Mouse (Mus musculus) ES-E14 (cell line): ENCODE data around the gene Gipc2.

ENCODE experiments used
- HCFC1 ChIP-seq: IDR thresholded peaks from 2 replicates; pipeline ENCODE4 v1.6.1; 2012; ENCODE audit warnings: low read length, inconsistent platforms, borderline replicate concordance; ENCODE audit not compliant: insufficient read depth
- ZNF384 ChIP-seq: IDR thresholded peaks from 2 replicates; pipeline ENCODE4 v1.6.1; 2012; ENCODE audit warnings: low read depth, low read length, inconsistent platforms

DNA sequence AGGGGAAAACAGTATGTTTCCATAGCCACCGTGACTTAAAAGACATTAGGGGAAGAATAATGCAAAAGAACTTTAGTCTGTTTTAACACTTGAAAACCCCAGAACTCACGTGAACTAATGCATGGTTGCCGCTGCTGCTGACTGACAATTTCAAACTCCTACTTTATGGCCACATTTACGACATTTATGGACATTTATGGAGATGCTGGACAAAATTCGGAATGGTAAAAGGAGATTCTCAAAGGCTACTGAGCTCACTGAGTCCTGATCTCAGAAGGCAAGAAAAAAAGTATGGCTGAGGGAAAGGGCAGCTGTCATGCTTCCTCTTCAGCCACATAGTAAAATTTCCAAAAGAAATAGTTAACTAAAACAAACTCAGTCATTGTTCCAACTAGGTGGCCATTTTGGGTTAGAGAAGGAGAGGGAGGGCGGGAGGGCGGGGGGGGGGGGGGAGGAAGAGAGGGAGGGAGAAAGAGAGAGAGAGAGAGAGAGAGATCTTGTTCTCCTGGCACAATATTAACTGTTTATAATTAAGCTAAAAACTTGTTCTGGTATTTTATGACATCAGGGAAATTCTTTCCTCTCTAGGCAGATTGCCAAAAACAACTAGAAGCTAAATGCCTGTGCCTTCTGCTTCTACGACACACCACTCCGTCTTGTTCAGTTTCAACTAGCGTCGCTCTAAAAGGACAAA, 26.4 kb upstream of the Gipc2 start:
- TF ChIP-seq HCFC1 (no peak), ZNF384 (no peak)
